Mouse (Mus musculus) neural tube, embryonic 13.5 days (tissue): ENCODE measurements around the gene Fut2. TPM values are rescaled to one million over a fixed set of nuclear protein-coding genes. Genes with fewer than 3 reads are reported as not detected.
"Not testable (repeated sequence)": the region's sequence is repeated elsewhere in the genome, so short reads cannot be mapped to it uniquely, and the experiment has no call there.

Experiments used
- ATAC-seq: fragments of 200-750 bp; cut with Nextera tagmentation; 2 replicates; pipeline ENCODE4 v1.8.0; 2017; ENCODE audit warnings: low read depth, mild to moderate bottlenecking, moderate TSS enrichment, moderate library complexity
- H3K27ac ChIP-seq: fragments of 300-500 bp; sonication (generic); replicated peaks from 2 replicates; pipeline ENCODE4 v1.5.1; 2015; ENCODE audit warnings: moderate library complexity, mild to moderate bottlenecking, inconsistent platforms
- H3K27me3 ChIP-seq: fragments of 300-500 bp; sonication (generic); 2 replicates; pipeline ENCODE4 v1.6.1; 2015; ENCODE audit warnings: mild to moderate bottlenecking, inconsistent platforms
- H3K36me3 ChIP-seq: fragments of 300-500 bp; sonication (generic); 2 replicates; pipeline ENCODE4 v1.6.1; 2015; ENCODE audit warnings: mild to moderate bottlenecking, inconsistent platforms
- H3K4me1 ChIP-seq: fragments of 300-500 bp; sonication (generic); replicated peaks from 2 replicates; pipeline ENCODE4 v1.6.1; 2015; ENCODE audit warnings: inconsistent platforms
- H3K4me2 ChIP-seq: fragments of 300-500 bp; sonication (generic); 2 replicates; pipeline ENCODE4 v1.6.1; 2015; ENCODE audit warnings: inconsistent platforms, mild to moderate bottlenecking, moderate library complexity
- H3K4me3 ChIP-seq: fragments of 300-500 bp; sonication (generic); 2 replicates; pipeline ENCODE4 v1.5.1; 2015; ENCODE audit warnings: mild to moderate bottlenecking, inconsistent platforms
- H3K9ac ChIP-seq: fragments of 300-500 bp; sonication (generic); 2 replicates; pipeline ENCODE4 v1.6.1; 2015; ENCODE audit warnings: moderate library complexity, mild to moderate bottlenecking, inconsistent platforms
- H3K9me3 ChIP-seq: fragments of 300-500 bp; sonication (generic); 2 replicates; pipeline ENCODE4 v1.6.1; 2016; ENCODE audit warnings: inconsistent platforms
- WGBS: fragments of 180-500 bp; shearing (Covaris S2); methylation state at CpG from one replicate; pipeline ENCODE4 v1.1.7; 2015; 5-methylcytosine and 5-hydroxymethylcytosine counted together
- polyA plus RNA-seq: library from polyadenylated mRNA; unstranded; fragments of >200 nt; fragmentation: Nextera tagmentation; extraction: Ambion mirVana; gene quantifications from 2 replicates; pipeline ENCODE4 v1.2.1, GENCODE M21; 2015

The Fut2 gene
- polyA plus RNA-seq, 1 experiment from 2014 or later = 0.15 TPM

DNA sequence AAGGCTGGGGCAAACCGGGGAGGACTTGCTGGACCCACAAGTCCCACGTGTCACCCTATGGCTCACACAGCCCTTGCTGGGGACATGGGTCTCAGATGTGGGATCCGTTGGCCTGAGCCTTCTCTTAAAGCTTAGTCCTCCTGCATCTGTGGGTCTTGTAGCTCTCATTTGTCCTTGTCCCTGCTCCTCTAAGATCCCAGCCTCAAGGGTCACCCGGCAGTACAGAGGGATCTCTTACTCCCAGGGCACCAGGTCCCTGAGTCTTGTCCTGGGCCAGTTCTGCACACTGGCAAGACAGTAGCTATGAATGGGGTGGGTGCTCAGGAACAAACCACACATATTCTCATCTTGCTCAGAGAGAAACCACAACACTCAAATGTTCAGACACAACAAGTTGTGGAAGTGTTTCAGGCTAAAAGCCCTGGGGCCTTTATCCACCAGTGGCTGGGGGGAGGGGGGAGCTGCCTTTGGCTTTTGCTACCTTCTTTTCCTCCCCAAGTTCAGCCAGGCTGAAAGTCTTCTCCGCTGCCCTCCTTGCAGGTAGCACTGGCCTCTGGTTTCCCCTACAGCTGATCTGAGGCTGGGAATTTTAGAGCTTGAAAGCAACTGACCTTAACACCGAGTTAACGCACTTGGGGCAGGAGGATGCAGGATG, 17.3 kb upstream of the Fut2 start, which contains the start of gene Ntn5:
TSS of gene Ntn5 (plus strand) at position 627 of the 655 bp plus-strand sequence.
- ATAC-seq = no peak
- Histone ChIP-seq H3K4me1 (peaks cover 31% of the 10 kb centered on the region), H3K4me2 (no peak within 1 kb of the TSS; the same call in 1 of the 2 replicates), H3K9ac (peak within 1 kb of the TSS; percentile 43; the same call in 1 of the 2 replicates), H3K27me3 (no peaks in the 10 kb centered on the region), H3K4me3 (no peak within 1 kb of the TSS), H3K27ac (no peak within 1 kb of the TSS), H3K36me3 (no peaks in the 10 kb centered on the region), H3K9me3 (no peaks in the 10 kb centered on the region)
- WGBS = 77% methylated on average over 7 of the region's 7 CpGs

- peak overlapping the region; percentile 35; the same call in 1 of the 2 replicates for H3K27ac ChIP-seq
- H3K4me2 ChIP-seq = peak overlapping the region; percentile 40
- peak; percentile 82 for ATAC-seq
- no peaks in the 10 kb centered on the region for H3K36me3 ChIP-seq
- peaks cover 31% of the 10 kb centered on the region for H3K4me1 ChIP-seq
- no peaks in the 10 kb centered on the region for H3K27me3 ChIP-seq
- no peaks in the 10 kb centered on the region for H3K9me3 ChIP-seq
- H3K9ac ChIP-seq = peak overlapping the region; percentile 43; the same call in 1 of the 2 replicates
- WGBS = 31% methylated on average over 14 of the region's 14 CpGs
- no peak overlapping the region for H3K4me3 ChIP-seq
These were observed 16.2 kb upstream of the Fut2 start for GRCm38 (mm10) chr7:45682144-45683126.

- Histone ChIP-seq H3K4me2 (no peak overlapping the region), H3K36me3 (no peaks in the 10 kb centered on the region), H3K4me1 (peaks cover 19% of the 10 kb centered on the region), H3K9me3 (no peaks in the 10 kb centered on the region), H3K9ac (no peak overlapping the region), H3K27me3 (no peaks in the 10 kb centered on the region), H3K27ac (no peak overlapping the region), H3K4me3 (no peak overlapping the region)
- no peak for ATAC-seq
- WGBS = 85% methylated on average over 8 of the region's 8 CpGs
These were observed 15.0 kb upstream of the Fut2 start for GRCm38 (mm10) chr7:45681046-45681736.

GRCm38 (mm10) chr7:45679966-45680621, 13.9 kb upstream of the Fut2 start:
- Histone ChIP-seq H3K36me3 (no peaks in the 10 kb centered on the region), H3K9me3 (no peaks in the 10 kb centered on the region), H3K4me3 (no peak overlapping the region), H3K4me2 (no peak overlapping the region), H3K4me1 (peaks cover 11% of the 10 kb centered on the region; the same call in 1 of the 2 replicates), H3K9ac (no peak overlapping the region), H3K27ac (no peak overlapping the region), H3K27me3 (no peaks in the 10 kb centered on the region)
- no peak for ATAC-seq
- WGBS = 72% methylated on average over 14 of the region's 14 CpGs

DNA sequence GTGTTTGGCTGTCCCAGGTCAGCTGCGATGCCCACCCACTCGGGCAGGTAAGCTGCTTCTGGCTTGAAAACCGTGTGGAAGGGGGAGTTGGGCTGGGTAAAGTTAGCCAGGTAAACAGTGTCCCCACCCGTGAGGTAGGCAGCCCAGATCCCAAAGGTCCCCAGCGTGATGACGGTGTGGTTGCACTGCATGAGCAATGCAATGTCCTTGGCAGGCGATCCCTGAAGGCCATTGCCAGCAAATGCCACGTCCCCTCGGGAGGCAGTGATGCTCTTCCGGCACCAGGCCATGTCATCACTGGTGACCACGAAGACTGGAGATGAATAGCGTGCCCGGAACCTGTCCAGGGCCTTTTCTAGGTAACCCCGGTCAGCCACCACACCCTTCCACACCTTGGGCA, 12.3 kb upstream of the Fut2 start:
- no peak for ATAC-seq
- WGBS = 92% methylated on average over 14 of the region's 14 CpGs
- no peak overlapping the region for H3K9ac ChIP-seq

DNA sequence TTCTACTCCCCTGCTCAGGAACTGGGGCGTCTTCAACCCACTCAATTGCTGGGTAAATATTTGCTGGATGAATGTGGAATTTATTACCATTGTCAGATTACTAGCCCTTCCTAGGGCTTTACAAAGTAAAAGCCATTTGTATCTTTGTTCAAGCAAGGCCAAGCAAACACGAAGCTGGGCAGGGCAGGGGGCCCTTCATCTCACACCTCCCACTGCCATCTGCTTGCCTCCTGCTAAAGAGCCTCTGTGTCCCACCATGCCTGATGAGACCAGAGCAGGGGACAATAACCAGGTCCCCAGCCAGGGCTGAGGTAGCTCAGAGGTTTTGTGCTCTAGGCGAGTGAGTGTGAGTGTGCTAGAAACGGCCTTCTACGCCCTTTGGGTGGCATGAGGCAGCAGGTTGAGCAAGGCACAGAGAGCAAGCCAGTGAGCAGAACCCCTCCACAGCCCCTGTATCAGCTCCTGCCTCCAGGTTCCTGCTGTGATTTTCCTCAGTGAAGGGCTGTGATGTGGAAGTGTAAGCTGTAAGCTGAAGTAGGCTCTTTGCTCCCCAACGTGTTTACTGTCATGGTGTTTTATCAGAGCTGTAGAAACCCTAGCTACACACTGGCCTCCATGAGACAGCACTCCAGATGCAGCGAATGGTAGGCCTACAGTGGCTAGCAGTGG, 11.6 kb upstream of the Fut2 start:
- Histone ChIP-seq H3K9ac (no peak overlapping the region), H3K36me3 (no peaks in the 10 kb centered on the region), H3K4me1 (peaks cover 7% of the 10 kb centered on the region; the same call in 1 of the 2 replicates), H3K27me3 (no peaks in the 10 kb centered on the region), H3K9me3 (no peaks in the 10 kb centered on the region), H3K27ac (no peak overlapping the region), H3K4me3 (no peak overlapping the region), H3K4me2 (no peak overlapping the region)
- no peak for ATAC-seq
- 72% methylated on average over 7 of the region's 7 CpGs for WGBS

More for the DNA sequence above, 12.3 kb upstream of the Fut2 start:
- no peak overlapping the region for H3K4me3 ChIP-seq
- no peak overlapping the region for H3K4me2 ChIP-seq
- peaks cover 11% of the 10 kb centered on the region; the same call in 1 of the 2 replicates for H3K4me1 ChIP-seq
- no peaks in the 10 kb centered on the region for H3K9me3 ChIP-seq
- no peaks in the 10 kb centered on the region for H3K36me3 ChIP-seq
- no peaks in the 10 kb centered on the region for H3K27me3 ChIP-seq
- H3K27ac ChIP-seq = no peak overlapping the region

DNA sequence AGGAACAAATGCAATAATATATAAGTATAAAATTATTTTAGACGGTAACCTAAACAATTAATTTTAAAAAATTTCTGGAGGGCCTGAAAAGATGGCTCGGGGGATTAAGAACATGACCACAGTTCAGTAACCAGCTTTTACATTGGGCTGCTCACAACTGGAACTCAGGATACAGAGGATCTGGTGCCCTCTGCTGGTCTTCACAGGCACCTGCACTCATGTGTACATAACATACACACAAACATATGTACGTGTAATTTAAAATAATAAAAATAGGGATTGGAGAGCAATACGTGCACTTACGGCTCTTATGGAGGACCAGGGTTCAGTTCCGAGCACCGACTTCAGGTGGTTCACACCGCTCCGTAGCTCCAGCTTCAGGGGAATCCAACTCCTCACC, 2.7 kb upstream of the Fut2 start:
- WGBS = 93% methylated on average over 9 of the region's 9 CpGs
- no peak overlapping the region for H3K4me3 ChIP-seq

GRCm38 (mm10) chr7:45667761-45668160, 1.6 kb upstream of the Fut2 start:
- 73% methylated on average over 14 of the region's 14 CpGs for WGBS
- ATAC-seq = no peak
- H3K27me3 ChIP-seq = no peaks in the 10 kb centered on the region

More for the DNA sequence above, 2.7 kb upstream of the Fut2 start:
- Histone ChIP-seq H3K4me1 (peaks cover 3% of the 10 kb centered on the region; the same call in 1 of the 2 replicates), H3K27ac (no peak overlapping the region), H3K36me3 (no peaks in the 10 kb centered on the region), H3K9me3 (no peaks in the 10 kb centered on the region), H3K9ac (no peak overlapping the region), H3K4me2 (no peak overlapping the region), H3K27me3 (no peaks in the 10 kb centered on the region)
- ATAC-seq = no peak

DNA sequence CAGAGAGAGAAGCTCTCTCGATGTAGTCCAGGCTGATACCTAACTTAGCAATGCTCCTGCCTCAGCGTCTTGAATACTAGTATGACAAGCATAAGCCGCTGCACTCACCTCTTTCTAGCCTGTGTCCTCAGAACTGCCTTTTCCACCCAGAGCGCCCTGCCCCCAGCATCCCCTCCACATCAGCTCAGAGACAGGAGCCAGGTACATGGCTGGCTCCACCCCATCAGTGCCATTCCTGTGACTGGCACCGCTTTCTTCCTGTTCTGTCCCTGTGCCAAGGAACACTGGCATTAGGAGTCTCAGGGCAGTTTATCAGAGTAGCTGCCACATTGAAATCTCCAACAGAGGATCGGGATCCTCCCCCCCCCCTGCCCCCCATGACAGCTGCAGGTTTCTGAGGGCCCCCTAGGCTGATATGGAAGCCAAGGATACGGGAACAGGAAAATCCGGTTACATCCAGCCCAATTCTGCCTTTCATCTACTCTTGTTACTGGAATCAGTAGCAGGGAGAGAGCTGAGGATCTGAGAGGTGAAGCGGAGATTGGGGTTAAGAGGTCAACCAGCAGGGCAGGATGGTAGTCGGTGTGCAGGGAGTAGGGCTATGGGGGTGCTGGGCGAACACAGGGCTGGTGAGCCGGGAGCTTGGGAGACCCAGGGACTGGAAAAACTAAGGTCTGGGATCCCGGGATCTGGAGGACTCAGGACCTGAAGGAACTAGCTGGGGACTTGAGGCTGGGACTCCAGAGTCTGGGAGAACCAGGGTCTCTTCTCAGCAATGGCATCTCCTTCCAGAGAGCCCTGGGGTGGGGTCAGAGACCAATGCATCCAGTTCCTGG, 673 bp downstream of the Fut2 start:
- Histone ChIP-seq H3K4me3 (no peak overlapping the region), H3K4me2 (no peak overlapping the region), H3K9ac (no peak overlapping the region), H3K27ac (no peak overlapping the region), H3K4me1 (peaks cover 3% of the 10 kb centered on the region; the same call in 1 of the 2 replicates), H3K27me3 (no peaks in the 10 kb centered on the region), H3K9me3 (no peaks in the 10 kb centered on the region), H3K36me3 (no peaks in the 10 kb centered on the region)
- WGBS = 63% methylated on average over 13 of the region's 13 CpGs
- no peak for ATAC-seq

More at GRCm38 (mm10) chr7:45667761-45668160, 1.6 kb upstream of the Fut2 start:
- Histone ChIP-seq H3K4me1 (peaks cover 3% of the 10 kb centered on the region; the same call in 1 of the 2 replicates), H3K4me2 (no peak overlapping the region), H3K9ac (no peak overlapping the region), H3K36me3 (no peaks in the 10 kb centered on the region), H3K4me3 (no peak overlapping the region), H3K9me3 (no peaks in the 10 kb centered on the region), H3K27ac (no peak overlapping the region)

DNA sequence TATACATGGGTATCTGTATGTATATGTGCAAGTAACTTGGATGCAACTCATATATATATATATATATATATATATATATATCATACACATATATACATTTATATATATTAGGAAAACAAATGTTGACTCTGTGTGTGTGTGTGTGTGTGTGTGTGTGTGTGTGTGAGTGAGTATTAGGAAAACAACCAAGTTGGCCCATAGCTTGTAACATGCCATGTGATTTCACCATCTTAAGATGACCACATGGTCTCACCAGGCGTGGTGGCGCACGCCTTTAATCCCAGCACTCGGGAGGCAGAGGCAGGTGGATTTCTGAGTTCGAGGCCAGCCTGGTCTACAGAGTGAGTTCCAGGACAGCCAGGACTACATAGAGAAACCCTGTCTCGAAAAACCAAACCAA, 4.5 kb downstream of the Fut2 start:
- not testable (repeated sequence) for ATAC-seq, H3K27ac ChIP-seq, H3K4me1 ChIP-seq, H3K27me3 ChIP-seq, H3K9me3 ChIP-seq, H3K4me2 ChIP-seq, H3K36me3 ChIP-seq, H3K4me3 ChIP-seq, H3K9ac ChIP-seq
- 93% methylated on average over 6 of the region's 6 CpGs for WGBS
